Mouse (Mus musculus) R1 (cell line): ENCODE measurements around the gene Cfd.
"Not testable (repeated sequence)": the region's sequence is repeated elsewhere in the genome, so short reads cannot be mapped to it uniquely, and the experiment has no call there.

Source experiments
- DNase-seq: peaks from one replicate; pipeline ENCODE4 v3.0.0-alpha.2; 2018; ENCODE audit warnings: low read depth, low spot score

The Cfd gene

DNA sequence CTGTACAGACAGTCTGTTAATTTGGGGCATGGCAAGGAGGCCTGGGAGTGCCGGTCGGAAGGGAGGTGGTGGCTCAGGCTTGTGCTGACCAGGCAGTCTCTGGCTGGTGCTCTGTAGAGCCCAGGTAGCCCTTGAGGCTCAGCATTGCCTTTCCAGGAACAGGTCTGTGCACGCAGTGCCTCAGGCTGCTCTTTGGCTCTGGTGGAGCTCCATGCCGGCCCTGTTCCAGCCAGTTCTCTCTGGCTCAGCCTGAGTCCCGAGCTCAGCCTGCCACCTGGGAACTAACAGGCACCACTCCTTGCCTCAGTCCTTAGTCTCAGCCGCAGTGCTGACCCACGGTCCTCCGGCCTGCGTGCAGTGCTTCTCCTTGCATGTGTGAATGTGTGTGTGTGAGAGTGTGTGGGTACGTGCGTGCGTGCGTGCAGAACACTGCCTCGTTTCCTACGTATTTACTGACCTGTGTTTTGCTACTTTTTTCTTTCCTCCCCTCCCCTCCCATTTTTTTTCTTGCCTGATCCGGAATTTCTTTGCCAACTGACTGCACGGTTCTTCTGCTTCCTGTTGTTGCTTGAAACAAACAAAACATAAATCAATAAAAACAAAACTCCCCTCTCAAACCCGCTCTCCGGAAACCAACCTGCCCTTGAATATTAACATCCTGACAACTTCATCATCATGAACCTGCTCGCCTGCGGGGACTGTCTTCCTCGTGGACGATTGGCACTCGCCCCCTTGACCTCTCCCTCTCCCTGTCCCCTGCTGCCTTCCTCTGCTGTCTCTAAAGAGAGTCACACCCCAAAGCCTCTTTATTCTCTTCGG lies 29.2 kb upstream of the Cfd start:
- peak; percentile 49 for DNase-seq

- DNase-seq: no peak
Observed at GRCm38 (mm10) chr10:79862049-79862788, 28.4 kb upstream of the Cfd start.

- no peak for DNase-seq
Observed at GRCm38 (mm10) chr10:79862925-79863324, 27.7 kb upstream of the Cfd start.

DNA sequence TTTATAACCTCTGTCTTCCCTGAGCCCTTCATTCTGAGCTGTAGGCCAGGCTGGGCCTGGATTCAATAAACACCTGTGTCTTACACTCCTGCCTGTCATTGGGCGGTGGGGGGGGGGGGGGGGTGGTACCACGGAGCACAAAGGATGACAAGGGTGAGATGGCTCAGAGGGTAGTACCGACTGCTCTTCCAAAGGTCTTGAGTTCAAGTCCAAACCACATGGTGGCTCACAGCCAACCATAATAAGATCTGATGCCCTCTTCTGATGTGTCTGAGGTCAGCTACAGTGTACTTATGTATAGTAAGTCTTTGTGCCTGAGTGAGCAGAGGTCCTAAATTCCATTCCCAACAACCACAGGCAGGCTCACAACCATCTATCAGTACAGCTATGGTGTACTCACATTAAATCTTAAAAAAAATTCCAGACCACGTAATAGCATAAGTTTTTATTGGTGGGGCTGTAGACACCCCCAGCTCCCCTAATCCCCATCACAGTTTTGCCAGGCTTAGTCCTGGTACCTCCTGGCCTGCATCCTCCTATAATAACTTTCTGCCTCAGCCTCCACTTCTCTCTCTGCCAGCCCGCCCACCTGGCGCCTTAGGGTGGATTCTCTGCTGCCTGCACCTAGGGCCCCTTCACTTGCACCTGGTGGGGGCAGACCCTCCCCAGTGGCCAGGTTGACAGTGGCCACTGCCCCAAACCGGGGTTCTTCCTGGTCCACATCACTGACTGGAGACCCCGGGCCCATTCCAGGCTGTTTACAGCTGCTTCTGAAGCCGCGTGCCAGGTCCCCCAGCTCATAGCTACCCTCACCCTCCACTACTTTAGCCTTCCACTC lies 26.1 kb upstream of the Cfd start:
- DNase-seq: peak; percentile 53

GRCm38 (mm10) chr10:79865189-79865601 lies 25.5 kb upstream of the Cfd start:
- DNase-seq: no peak

- no peak for DNase-seq
Observed at GRCm38 (mm10) chr10:79865801-79866295, 24.8 kb upstream of the Cfd start.

- DNase-seq: no peak
Observed at GRCm38 (mm10) chr10:79866601-79867000, 24.1 kb upstream of the Cfd start.

DNA sequence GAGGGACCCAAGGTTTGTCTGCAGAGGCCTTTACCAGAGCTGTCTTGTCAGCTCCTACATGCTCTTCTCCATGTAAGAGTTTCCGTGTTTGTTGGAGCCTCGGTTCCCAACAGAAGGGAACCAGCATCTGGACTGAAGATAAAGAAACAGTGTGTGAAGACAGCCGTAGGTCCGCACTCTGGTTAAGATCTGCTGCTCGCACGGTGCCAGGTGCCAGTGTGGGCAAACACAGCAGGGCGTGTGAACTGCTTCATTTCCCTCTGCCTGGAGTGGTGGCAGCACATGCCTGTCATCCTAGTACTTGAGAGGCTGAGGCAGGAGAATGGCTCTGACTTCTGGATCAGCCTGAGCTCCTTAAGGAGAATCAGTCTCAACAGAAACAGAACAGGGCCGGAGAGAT lies 18.8 kb upstream of the Cfd start:
- DNase-seq: no peak

DNA sequence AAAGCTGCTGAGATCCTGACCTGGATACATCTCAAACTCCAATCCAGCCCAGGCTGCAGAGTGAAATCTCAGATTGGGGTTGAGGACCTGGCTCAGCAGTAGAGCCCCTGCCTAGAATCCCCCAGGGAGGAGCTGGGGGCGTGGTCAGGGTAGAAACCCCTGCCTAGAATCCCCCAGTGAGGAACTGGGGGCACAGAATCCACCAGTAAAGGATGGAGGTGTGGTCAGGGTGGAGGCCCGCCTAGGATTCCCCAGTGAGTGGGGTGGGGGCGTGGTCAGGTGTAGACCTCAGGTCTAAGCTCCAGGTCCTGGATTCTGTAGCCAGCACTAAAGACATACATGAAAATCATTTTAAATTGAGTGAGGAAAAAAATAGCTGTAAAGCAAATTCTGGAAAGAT lies 17.8 kb upstream of the Cfd start:
- DNase-seq: peak; percentile 63

- DNase-seq: no peak
Observed at GRCm38 (mm10) chr10:79873313-79873712, 17.3 kb upstream of the Cfd start.

DNA sequence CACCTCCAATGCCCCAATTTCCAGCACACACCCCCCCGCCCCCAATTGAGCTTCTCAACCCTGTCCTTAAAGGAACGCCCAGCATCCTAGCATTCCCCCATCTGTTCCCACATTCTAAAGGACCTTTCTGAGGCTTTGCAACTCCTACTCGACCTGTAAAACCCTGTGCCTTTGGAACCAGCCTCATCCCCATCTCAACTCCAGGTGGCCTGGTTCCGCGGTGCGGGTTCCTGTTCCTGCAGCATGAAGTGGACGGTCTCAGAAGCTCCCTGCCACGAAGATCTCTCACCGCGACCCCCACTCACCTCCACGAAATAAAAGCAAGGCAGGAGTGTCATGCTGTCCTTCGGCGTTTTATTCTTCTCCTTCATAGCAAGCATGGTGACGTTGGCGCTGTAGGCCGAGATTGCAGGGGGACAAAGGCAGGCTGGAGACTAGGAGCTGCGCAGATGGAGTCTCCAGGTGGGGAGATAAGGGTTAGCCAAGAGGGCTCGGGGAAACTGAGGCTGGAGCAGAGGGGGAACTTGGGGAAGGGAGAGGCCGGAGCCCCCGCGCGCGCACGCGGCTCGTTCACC lies 16.9 kb upstream of the Cfd start:
- no peak for DNase-seq

- DNase-seq: peak; percentile 67
Observed at GRCm38 (mm10) chr10:79874290-79874862, 16.3 kb upstream of the Cfd start, which contains the start of the genes Prtn3 and Plppr3. Prtn3 (plus strand) TSS chr10:79874476. Plppr3 (minus strand) TSS chr10:79874634.

DNA sequence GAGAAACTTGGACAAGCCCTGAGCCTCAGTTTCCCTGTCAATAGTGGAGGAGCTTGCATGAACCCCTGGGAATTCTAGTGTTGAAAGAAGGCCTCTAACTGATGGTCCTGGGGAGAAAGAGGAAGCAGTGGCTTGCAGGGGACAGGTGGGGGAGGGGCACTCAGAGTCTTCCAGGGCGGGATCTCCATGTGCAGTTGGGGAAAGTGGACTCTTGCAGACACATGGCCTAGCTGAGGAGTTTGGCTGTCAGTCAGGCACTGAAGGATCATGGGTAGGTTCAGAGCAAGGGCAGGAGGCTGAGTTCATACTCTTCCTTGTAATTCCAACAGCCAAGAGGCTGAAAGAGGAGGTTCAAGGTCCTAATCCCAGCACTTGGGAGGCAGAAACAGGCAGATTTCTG lies 13.5 kb upstream of the Cfd start:
- no peak for DNase-seq

- no peak for DNase-seq
Observed at GRCm38 (mm10) chr10:79877757-79878156, 12.9 kb upstream of the Cfd start.

GRCm38 (mm10) chr10:79879527-79879926 lies 11.1 kb upstream of the Cfd start:
- DNase-seq: no peak

DNA sequence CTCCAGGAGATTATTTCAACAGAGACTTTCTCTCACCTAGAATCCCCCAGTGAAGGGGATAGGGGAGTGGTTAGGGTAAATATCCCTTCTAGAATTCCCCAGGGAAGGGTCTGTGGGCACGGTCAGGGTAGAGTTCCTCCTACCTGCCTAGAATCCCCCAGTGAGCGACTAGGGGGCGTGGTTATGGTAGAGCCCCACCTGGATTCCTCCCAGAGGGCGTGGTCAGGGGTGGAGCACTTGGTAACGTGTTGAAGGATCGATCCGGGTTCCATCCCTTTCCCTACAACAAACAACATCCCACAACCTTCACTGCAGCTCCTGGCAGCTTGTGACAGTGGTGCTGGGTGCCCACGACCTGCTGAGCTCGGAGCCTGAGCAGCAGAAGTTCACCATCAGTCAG lies 9.9 kb upstream of the Cfd start:
- DNase-seq: peak; percentile 46

DNA sequence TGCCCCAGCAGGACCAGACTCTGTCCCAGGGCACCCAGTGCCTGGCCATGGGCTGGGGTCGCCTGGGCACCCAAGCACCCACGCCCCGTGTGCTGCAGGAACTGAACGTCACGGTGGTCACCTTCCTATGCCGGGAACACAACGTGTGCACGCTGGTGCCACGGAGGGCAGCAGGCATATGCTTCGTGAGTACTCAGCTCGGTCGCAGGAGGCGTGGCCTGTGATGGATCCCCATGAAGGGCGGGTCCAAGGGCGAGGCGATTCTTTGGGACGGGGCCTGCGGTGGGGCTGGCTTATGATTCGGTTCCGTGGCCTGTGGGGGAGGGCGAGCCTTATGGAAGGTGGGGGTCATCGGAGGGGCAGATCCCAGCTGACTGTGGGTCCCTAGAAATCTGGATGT lies 8.7 kb upstream of the Cfd start:
- DNase-seq: peak; percentile 63

DNA sequence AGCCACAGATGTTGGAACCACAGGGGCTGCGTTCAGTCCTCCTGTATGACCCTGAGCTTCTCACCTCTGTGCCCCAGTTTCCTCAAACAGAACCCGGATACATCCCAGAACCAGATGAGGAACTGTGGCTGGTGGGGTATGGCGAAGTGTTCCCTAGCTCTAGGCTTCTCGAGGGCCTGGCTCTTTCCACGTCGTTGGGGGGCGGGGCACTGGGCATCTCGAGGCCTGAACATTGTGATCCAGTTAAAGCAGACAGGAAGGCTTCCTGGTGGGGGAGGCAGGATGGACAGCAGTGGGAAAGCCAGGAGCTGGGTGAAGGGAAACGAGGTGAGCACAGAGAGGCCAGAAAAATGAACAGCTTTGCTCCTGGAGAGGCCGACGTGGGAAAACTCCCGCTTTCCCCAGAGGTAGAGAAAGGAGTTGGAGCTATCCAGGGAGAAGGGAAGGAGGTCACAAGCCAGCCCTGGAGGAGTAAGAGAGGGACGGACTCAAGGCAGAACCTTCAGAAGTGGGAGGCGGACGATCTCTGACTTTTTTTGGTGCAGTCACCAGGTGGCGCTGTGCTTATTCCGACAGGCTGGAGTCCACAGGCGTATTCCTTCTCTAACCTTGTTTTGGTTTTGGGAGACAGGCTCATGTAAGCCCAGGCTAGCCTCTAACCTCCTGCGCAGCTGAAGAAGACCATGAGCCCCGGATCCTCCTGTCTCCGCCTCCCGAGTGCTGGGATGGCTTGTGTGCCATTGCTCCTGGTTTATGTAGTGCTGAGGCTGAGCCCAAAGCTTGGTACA lies 7.2 kb upstream of the Cfd start:
- peak; percentile 90 for DNase-seq

GRCm38 (mm10) chr10:79884446-79884845 lies 6.2 kb upstream of the Cfd start:
- DNase-seq: no peak

DNA sequence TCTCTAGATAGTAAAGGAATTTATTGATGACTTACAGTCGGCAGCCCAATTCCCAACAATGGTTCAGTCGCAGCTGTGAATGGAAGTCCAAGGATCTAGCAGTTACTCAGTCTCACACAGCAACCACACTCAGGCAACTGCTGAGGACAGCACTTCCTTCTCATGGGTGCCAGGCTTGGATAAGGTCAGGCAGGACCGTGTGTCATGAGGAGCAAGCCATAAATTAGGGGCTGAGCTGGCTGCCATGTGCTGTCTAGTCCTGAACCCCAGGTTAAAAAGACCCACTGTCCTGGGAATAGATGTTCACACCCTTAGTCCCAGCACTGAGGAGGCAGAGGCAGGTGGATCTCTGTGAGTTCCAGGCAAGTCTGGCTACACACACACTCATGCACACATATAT lies 5.7 kb upstream of the Cfd start:
- DNase-seq: not testable (repeated sequence)
